In genomic region chr1:59228552-59228951, GRCm38 (mm10) we compare ENCODE assay signal across 29 mouse cellular contexts. TPM values are rescaled to one million over a fixed set of nuclear protein-coding genes. Genes with fewer than 3 reads are reported as not detected.
"Had no signal": no experiment of that assay in that cellular context is flagged by ENCODE, and none has a peak within 500 bp of the region (broad histone marks: within the 10 kb centered on the region; RNA-seq: fewer than 3 reads in every experiment).

No protein-coding gene starts in this region.

- H3K4me1 ChIP-seq: heart, embryonic 12.5 days; hindbrain, embryonic 10.5 days; hindbrain, embryonic 12.5 days; kidney, embryonic 15.5 days; limb, embryonic 13.5 days; limb, embryonic 15.5 days; liver, embryonic 12.5 days had no signal

- H3K36me3 ChIP-seq: limb, embryonic 15.5 days had no signal

- H3K27ac ChIP-seq: hindbrain, embryonic 10.5 days; hindbrain, embryonic 12.5 days; hindbrain, embryonic 14.5 days; hindbrain, postnatal 0 days; kidney, embryonic 15.5 days; kidney, postnatal 0 days; limb, embryonic 13.5 days; limb, embryonic 15.5 days; liver, embryonic 12.5 days; liver, embryonic 14.5 days had no signal

- H3K9me3 ChIP-seq: heart, embryonic 12.5 days; hindbrain, embryonic 10.5 days; hindbrain, embryonic 12.5 days; kidney, embryonic 15.5 days; limb, embryonic 13.5 days; limb, embryonic 15.5 days; liver, embryonic 12.5 days had no signal

- H3K4me2 ChIP-seq: heart, embryonic 12.5 days; hindbrain, embryonic 12.5 days; hindbrain, embryonic 14.5 days; kidney, embryonic 15.5 days; limb, embryonic 13.5 days; limb, embryonic 15.5 days; liver, embryonic 12.5 days had no signal

- H3K9ac ChIP-seq: heart, embryonic 12.5 days; hindbrain, embryonic 12.5 days; hindbrain, embryonic 14.5 days; kidney, embryonic 15.5 days; limb, embryonic 13.5 days; limb, embryonic 15.5 days; liver, embryonic 12.5 days; liver, embryonic 14.5 days had no signal

- H3K4me3 ChIP-seq: heart, embryonic 12.5 days; hindbrain, embryonic 10.5 days; hindbrain, embryonic 12.5 days; kidney, embryonic 15.5 days; limb, embryonic 13.5 days; limb, embryonic 15.5 days; liver, embryonic 12.5 days had no signal

- H3K27me3 ChIP-seq: heart, embryonic 12.5 days; hindbrain, embryonic 12.5 days; kidney, embryonic 15.5 days; limb, embryonic 13.5 days; limb, embryonic 15.5 days; liver, embryonic 12.5 days had no signal

- DNase-seq: gastrocnemius, postnatal 14 days; gastrocnemius, postnatal 36 days; heart, adult 18-20 months; heart, postnatal 10 days; heart, postnatal 4 days; kidney, adult 2 months; kidney, adult 9 months; kidney, postnatal 14 days; kidney, postnatal 36 days; layer of hippocampus, adult 9-11 months; layer of hippocampus, postnatal 36 days; left cerebral cortex, postnatal 4 days had no signal

- ATAC-seq: hindbrain, postnatal 0 days; intestine, embryonic 16.5 days; liver, embryonic 12.5 days had no signal

RNA-seq across cellular contexts. Expression of gene Cdk15, which starts 28.2 kb away (rescaled TPM):
- total RNA-seq: gastrocnemius, postnatal 36 days; heart, adult 18-20 months; heart, adult 8-10 months; heart, postnatal 25 days; heart, postnatal 4 days had no signal
- polyA plus RNA-seq: heart, embryonic 14.5 days; large intestine, adult 2 months; liver, embryonic 12.5 days; liver, embryonic 14.5 days; liver, embryonic 16.5 days had no signal
